Mouse (Mus musculus) liver, adult 10 weeks (tissue): ENCODE data around the gene Stom. TPM values are rescaled to one million over a fixed set of nuclear protein-coding genes. Genes with fewer than 3 reads are reported as not detected.

Experiments used
- polyA plus RNA-seq: library from polyadenylated mRNA; stranded (reverse); fragments of 350-450 nt; fragmentation: Illumina TruSeq; extraction: RNeasy Lipid Tissue Mini Kit (QIAGEN cat#74804); gene quantifications from one replicate; pipeline ENCODE4 v1.2.3, GENCODE M21; 2014; ENCODE audit warnings: low read depth, low replicate concordance

Stom gene
- polyA plus RNA-seq = 49.1 TPM

GRCm38 (mm10) chr2:35336388-35337280, at the start of gene Stom:
Stom (minus strand) TSS chr2:35336976.

DNA sequence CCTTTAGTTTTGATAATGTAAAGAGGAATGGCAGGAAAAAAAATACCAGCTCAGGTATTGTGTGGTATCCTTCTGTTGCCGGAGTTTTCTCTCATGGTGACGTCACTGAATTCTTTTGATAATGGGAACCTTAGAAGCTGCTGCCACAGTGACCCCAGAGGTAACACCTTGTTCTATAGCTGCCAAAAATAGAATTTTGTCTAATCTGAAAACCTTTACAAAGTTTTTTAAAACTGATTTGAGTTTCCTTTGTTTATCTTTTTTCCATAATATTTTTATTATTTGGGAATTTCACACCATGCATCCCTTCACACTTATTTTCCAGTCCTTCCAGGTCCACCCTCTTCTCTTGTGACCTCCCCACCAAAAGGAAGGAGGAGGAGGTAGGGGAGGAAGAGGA, 30.9 kb upstream of the Stom start, which contains the start of gene 4930568D16Rik:
4930568D16Rik (minus strand) TSS at position 101 of the 400 bp plus-strand sequence.

Other genes starting within 250 kb of the Stom start
- gene AI182371, start 235.4 kb downstream of the Stom start, polyA plus RNA-seq = 1,105 TPM
- gene Cntrl, start 227.5 kb downstream of the Stom start, polyA plus RNA-seq = 22.3 TPM
- 254 TPM for gene Rab14, start 135.9 kb downstream of the Stom start, polyA plus RNA-seq
- 1.6 TPM for gene Gsn, start 80.6 kb downstream of the Stom start, polyA plus RNA-seq
- not detected for gene 4930568D16Rik, start 30.8 kb upstream of the Stom start, polyA plus RNA-seq
- not detected for gene 4930402F06Rik, start 60.2 kb upstream of the Stom start, polyA plus RNA-seq
- gene Ggta1, start 126.3 kb upstream of the Stom start, polyA plus RNA-seq = 3.5 TPM
- gene Dab2ip, start 221.3 kb upstream of the Stom start, polyA plus RNA-seq = 0.79 TPM